Mouse (Mus musculus) megakaryocyte, embryonic 14.5 days (primary cell): Measurements from ENCODE around the gene Tpo.

Experiments used
- FLI1 ChIP-seq: IDR thresholded peaks from 2 replicates; pipeline ENCODE4 v1.6.1; 2012; ENCODE audit warnings: low read length, inconsistent platforms, mixed read lengths
- GATA1 ChIP-seq: IDR thresholded peaks from 3 replicates; pipeline ENCODE4 v1.6.1; 2012; ENCODE audit warnings: mixed read lengths, low read length, inconsistent platforms, borderline replicate concordance

DNA sequence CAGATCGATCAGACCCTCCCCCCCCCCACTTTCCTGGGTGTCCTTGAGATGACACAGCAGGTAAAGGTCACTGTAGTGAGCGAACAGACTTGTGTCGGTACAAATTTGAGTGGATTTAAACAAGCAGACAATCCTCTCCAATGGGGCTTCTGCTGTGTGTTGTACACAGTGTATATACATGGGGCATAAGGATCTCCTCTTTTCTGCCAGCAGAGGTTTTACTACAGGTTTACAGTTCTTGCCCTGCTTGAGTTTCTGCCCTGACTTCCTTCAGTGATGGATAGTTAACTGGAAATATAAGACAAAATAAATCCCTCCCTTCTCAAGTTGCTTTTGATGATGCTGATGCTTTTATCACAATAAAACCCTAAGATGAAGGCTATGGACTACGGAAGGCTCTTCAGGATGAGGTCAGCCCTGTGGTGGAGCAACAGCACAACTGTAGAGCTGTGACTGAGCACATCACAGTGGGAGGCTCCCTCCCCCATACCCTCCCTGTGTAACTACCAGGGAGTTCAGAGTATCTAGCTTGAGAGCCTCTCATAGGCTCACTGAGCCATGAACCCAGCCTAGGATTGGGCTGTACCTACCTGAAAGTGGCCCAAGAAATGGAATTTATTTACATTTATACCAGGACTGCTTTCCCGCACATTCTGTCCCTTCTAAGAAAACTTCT is 29.4 kb upstream of the Tpo start:
- TF ChIP-seq GATA1 = no peak
- no peak for TF ChIP-seq FLI1
